Mouse (Mus musculus) spleen, adult 10 weeks (tissue): ENCODE results near the gene Ccr5. TPM values are rescaled to one million over a fixed set of nuclear protein-coding genes. Genes with fewer than 3 reads are reported as not detected.

Source experiments
- polyA plus RNA-seq: library from polyadenylated mRNA; stranded (reverse); fragments of 350-450 nt; fragmentation: Illumina TruSeq; extraction: RNeasy Lipid Tissue Mini Kit (QIAGEN cat#74804); gene quantifications from one replicate; pipeline ENCODE4 v1.2.3, GENCODE M21; 2015; ENCODE audit warnings: low replicate concordance; ENCODE audit not compliant: insufficient read depth

The Ccr5 gene
- 20.6 TPM for polyA plus RNA-seq

DNA sequence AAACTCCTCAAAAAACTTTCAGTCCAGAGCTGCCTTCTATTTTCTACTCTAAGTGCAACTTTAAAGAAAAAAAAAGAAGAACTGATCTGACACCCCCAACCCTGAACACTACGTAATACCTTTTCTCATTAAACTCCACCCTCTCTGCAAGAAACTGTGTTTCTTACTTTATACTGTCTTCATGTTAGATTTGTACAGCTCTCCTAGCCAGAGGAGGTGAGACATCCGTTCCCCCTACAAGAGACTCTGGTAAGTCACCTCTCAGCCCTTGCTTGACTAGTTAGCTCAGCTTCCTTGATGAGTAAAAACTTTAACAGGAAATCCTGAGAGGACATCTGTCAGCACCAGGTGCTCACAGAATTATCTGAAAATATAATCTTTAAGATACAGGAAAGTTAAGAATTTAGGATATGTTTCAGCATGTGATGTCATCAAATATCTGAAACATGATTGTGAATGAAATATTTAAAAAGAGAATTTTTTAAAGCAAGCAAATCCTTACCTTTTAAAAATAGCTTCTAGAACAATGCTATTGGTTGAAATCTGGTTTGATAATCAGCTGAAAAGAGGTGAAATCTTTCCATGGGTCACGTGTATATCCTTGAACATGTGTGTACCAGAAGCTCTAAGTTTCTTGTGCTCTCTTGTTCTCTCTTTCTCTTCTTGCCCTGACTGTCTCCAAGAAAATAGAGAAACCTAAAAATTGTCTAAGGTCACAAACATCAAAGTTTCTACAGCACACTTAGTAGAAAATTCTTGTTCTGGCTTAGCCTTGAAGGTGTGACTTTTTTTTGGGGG, at the start of gene Ccr5:
Ccr5 (plus strand) TSS at position 157 of the 798 bp plus-strand sequence.

DNA sequence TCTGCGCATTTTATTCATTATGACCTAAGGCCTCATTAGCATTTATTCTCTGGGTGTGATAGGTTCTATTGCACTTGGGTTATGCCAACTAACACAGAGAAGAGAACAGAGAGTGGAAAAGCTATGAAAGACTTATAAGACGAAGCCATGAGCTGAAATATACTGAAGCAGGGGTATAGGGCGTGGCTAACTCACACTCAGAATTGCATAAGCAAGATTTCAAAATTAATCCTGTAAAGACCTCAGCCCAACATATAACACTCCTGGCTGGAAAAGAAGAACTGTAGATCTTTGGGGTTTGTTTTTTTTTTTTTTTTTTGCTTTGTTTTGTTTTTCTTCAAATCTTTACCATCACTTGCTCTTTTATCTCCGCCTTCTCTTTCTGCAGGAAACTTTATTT, 19.6 kb upstream of the Ccr5 start, which contains the start of gene Ccr2:
Ccr2 (plus strand) TSS at position 228 of the 400 bp plus-strand sequence.

Other genes with a start within 250 kb of the Ccr5 start
- gene Ccr1, start 152.9 kb upstream of the Ccr5 start, polyA plus RNA-seq, result 15.1 TPM
- gene Ccr1l1, start 143.1 kb upstream of the Ccr5 start, polyA plus RNA-seq, result 1.7 TPM
- 41.1 TPM for gene Ccr3, start 99.6 kb upstream of the Ccr5 start, polyA plus RNA-seq
- gene Ccr2, start 19.6 kb upstream of the Ccr5 start, polyA plus RNA-seq, result 51.6 TPM
- gene 2010315B03Rik, start 191.2 kb downstream of the Ccr5 start, polyA plus RNA-seq, result 60.7 TPM